Mouse (Mus musculus): ENCODE results near the gene Olfr10. TPM values are rescaled to one million over a fixed set of nuclear protein-coding genes. Genes with fewer than 3 reads are reported as not detected.
"Not testable (repeated sequence)": the region's sequence is repeated elsewhere in the genome, so short reads cannot be mapped to it uniquely, and the experiment has no call there.

The Olfr10 gene
- polyA plus RNA-seq, 1 experiment, result not detected

GRCm38 (mm10) chr11:49287251-49287650 is 17.3 kb upstream of the Olfr10 start:
- TF ChIP-seq EP300 (IDR thresholded peaks at IDR 0.05; ENCODE audit: insufficient read depth, low read depth, low read length) (no peak), POLR2A (IDR thresholded peaks at IDR 0.05; ENCODE audit: insufficient read depth, low read length) (no peak), CTCF (IDR thresholded peaks at IDR 0.05; ENCODE audit: low read depth, low read length) (no peak)
- no peak overlapping the region for H3K4me3 ChIP-seq (ENCODE audit: low read depth, low read length)
- no peaks in the 10 kb centered on the region for H3K4me1 ChIP-seq (ENCODE audit: control insufficient read depth, insufficient read depth, low read length)
- no peak overlapping the region for H3K9ac ChIP-seq (ENCODE audit: low read depth, poor library complexity, severe bottlenecking)
- no peaks in the 10 kb centered on the region for H3K27me3 ChIP-seq (ENCODE audit: control insufficient read depth, insufficient read depth, low read length, poor library complexity, severe bottlenecking)
- H3K36me3 ChIP-seq (ENCODE audit: control insufficient read depth, insufficient read depth, low read length, poor library complexity, severe bottlenecking), result no peaks in the 10 kb centered on the region
- H3K9me3 ChIP-seq (replicated peaks; ENCODE audit: control insufficient read depth, insufficient read depth, low read length, poor library complexity, severe bottlenecking), result no peaks in the 10 kb centered on the region
- no peak overlapping the region for H3K27ac ChIP-seq (ENCODE audit: insufficient read depth, low read length)

- H3K9ac ChIP-seq (ENCODE audit: low read depth, poor library complexity, severe bottlenecking), result no peak overlapping the region
- TF ChIP-seq POLR2A (IDR thresholded peaks at IDR 0.05; ENCODE audit: insufficient read depth, low read length), result no peak
- no peak for TF ChIP-seq CTCF (IDR thresholded peaks at IDR 0.05; ENCODE audit: low read depth, low read length)
- TF ChIP-seq EP300 (IDR thresholded peaks at IDR 0.05; ENCODE audit: insufficient read depth, low read depth, low read length), result no peak
- no peaks in the 10 kb centered on the region for H3K4me1 ChIP-seq (ENCODE audit: control insufficient read depth, insufficient read depth, low read length)
- no peak overlapping the region for H3K27ac ChIP-seq (ENCODE audit: insufficient read depth, low read length)
- no peaks in the 10 kb centered on the region for H3K27me3 ChIP-seq (ENCODE audit: control insufficient read depth, insufficient read depth, low read length, poor library complexity, severe bottlenecking)
- H3K9me3 ChIP-seq (replicated peaks; ENCODE audit: control insufficient read depth, insufficient read depth, low read length, poor library complexity, severe bottlenecking), result no peaks in the 10 kb centered on the region
- H3K4me3 ChIP-seq (ENCODE audit: low read depth, low read length), result no peak overlapping the region
- no peaks in the 10 kb centered on the region for H3K36me3 ChIP-seq (ENCODE audit: control insufficient read depth, insufficient read depth, low read length, poor library complexity, severe bottlenecking)
Observed at GRCm38 (mm10) chr11:49292777-49293176, 11.8 kb upstream of the Olfr10 start.

- not testable (repeated sequence) for H3K27me3 ChIP-seq (ENCODE audit: control insufficient read depth, insufficient read depth, low read length, poor library complexity, severe bottlenecking); H3K4me3 ChIP-seq (ENCODE audit: low read depth, low read length); H3K36me3 ChIP-seq (ENCODE audit: control insufficient read depth, insufficient read depth, low read length, poor library complexity, severe bottlenecking); H3K9me3 ChIP-seq (replicated peaks; ENCODE audit: control insufficient read depth, insufficient read depth, low read length, poor library complexity, severe bottlenecking); H3K4me1 ChIP-seq (ENCODE audit: control insufficient read depth, insufficient read depth, low read length); H3K9ac ChIP-seq (ENCODE audit: low read depth, poor library complexity, severe bottlenecking); H3K27ac ChIP-seq (ENCODE audit: insufficient read depth, low read length)
Observed at GRCm38 (mm10) chr11:49308547-49308946, 4.0 kb downstream of the Olfr10 start.

GRCm38 (mm10) chr11:49322442-49322841 is 17.9 kb downstream of the Olfr10 start, which contains the start of gene Olfr1391:
Olfr1391 (plus strand) TSS chr11:49322742.
- TF ChIP-seq CTCF (IDR thresholded peaks at IDR 0.05; ENCODE audit: low read depth, low read length) (no peak), EP300 (IDR thresholded peaks at IDR 0.05; ENCODE audit: insufficient read depth, low read depth, low read length) (no peak), POLR2A (IDR thresholded peaks at IDR 0.05; ENCODE audit: insufficient read depth, low read length) (no peak)
- Histone ChIP-seq H3K4me3 (ENCODE audit: low read depth, low read length) (no peak within 1 kb of the TSS), H3K9ac (ENCODE audit: low read depth, poor library complexity, severe bottlenecking) (no peak within 1 kb of the TSS), H3K9me3 (replicated peaks; ENCODE audit: control insufficient read depth, insufficient read depth, low read length, poor library complexity, severe bottlenecking) (no peaks in the 10 kb centered on the region), H3K27ac (ENCODE audit: insufficient read depth, low read length) (no peak within 1 kb of the TSS), H3K4me1 (ENCODE audit: control insufficient read depth, insufficient read depth, low read length) (no peaks in the 10 kb centered on the region), H3K27me3 (ENCODE audit: control insufficient read depth, insufficient read depth, low read length, poor library complexity, severe bottlenecking) (no peaks in the 10 kb centered on the region), H3K36me3 (ENCODE audit: control insufficient read depth, insufficient read depth, low read length, poor library complexity, severe bottlenecking) (no peaks in the 10 kb centered on the region)

- Histone ChIP-seq H3K4me3 (ENCODE audit: low read depth, low read length) (no peak overlapping the region), H3K27me3 (ENCODE audit: control insufficient read depth, insufficient read depth, low read length, poor library complexity, severe bottlenecking) (no peaks in the 10 kb centered on the region), H3K36me3 (ENCODE audit: control insufficient read depth, insufficient read depth, low read length, poor library complexity, severe bottlenecking) (no peaks in the 10 kb centered on the region), H3K9me3 (replicated peaks; ENCODE audit: control insufficient read depth, insufficient read depth, low read length, poor library complexity, severe bottlenecking) (no peaks in the 10 kb centered on the region), H3K27ac (ENCODE audit: insufficient read depth, low read length) (no peak overlapping the region), H3K9ac (ENCODE audit: low read depth, poor library complexity, severe bottlenecking) (no peak overlapping the region), H3K4me1 (ENCODE audit: control insufficient read depth, insufficient read depth, low read length) (no peaks in the 10 kb centered on the region)
- TF ChIP-seq POLR2A (IDR thresholded peaks at IDR 0.05; ENCODE audit: insufficient read depth, low read length), result no peak
- no peak for TF ChIP-seq EP300 (IDR thresholded peaks at IDR 0.05; ENCODE audit: insufficient read depth, low read depth, low read length)
- no peak for TF ChIP-seq CTCF (IDR thresholded peaks at IDR 0.05; ENCODE audit: low read depth, low read length)
Observed at GRCm38 (mm10) chr11:49326726-49327125, 22.2 kb downstream of the Olfr10 start.

GRCm38 (mm10) chr11:49329686-49330085 is 25.1 kb downstream of the Olfr10 start:
- H3K9ac ChIP-seq (ENCODE audit: low read depth, poor library complexity, severe bottlenecking), result no peak overlapping the region
- H3K4me3 ChIP-seq (ENCODE audit: low read depth, low read length), result no peak overlapping the region
- H3K4me1 ChIP-seq (ENCODE audit: control insufficient read depth, insufficient read depth, low read length), result no peaks in the 10 kb centered on the region
- no peaks in the 10 kb centered on the region for H3K9me3 ChIP-seq (replicated peaks; ENCODE audit: control insufficient read depth, insufficient read depth, low read length, poor library complexity, severe bottlenecking)
- no peaks in the 10 kb centered on the region for H3K27me3 ChIP-seq (ENCODE audit: control insufficient read depth, insufficient read depth, low read length, poor library complexity, severe bottlenecking)
- H3K27ac ChIP-seq (ENCODE audit: insufficient read depth, low read length), result no peak overlapping the region
- TF ChIP-seq CTCF (IDR thresholded peaks at IDR 0.05; ENCODE audit: low read depth, low read length) (no peak), POLR2A (IDR thresholded peaks at IDR 0.05; ENCODE audit: insufficient read depth, low read length) (no peak), EP300 (IDR thresholded peaks at IDR 0.05; ENCODE audit: insufficient read depth, low read depth, low read length) (no peak)
- H3K36me3 ChIP-seq (ENCODE audit: control insufficient read depth, insufficient read depth, low read length, poor library complexity, severe bottlenecking), result no peaks in the 10 kb centered on the region
